Mouse (Mus musculus): ENCODE measurements around the gene Rpl36. TPM values are rescaled to one million over a fixed set of nuclear protein-coding genes. Genes with fewer than 3 reads are reported as not detected.

The Rpl36 gene
- polyA plus RNA-seq, 2 experiments: 1,322 to 1,886 TPM

DNA sequence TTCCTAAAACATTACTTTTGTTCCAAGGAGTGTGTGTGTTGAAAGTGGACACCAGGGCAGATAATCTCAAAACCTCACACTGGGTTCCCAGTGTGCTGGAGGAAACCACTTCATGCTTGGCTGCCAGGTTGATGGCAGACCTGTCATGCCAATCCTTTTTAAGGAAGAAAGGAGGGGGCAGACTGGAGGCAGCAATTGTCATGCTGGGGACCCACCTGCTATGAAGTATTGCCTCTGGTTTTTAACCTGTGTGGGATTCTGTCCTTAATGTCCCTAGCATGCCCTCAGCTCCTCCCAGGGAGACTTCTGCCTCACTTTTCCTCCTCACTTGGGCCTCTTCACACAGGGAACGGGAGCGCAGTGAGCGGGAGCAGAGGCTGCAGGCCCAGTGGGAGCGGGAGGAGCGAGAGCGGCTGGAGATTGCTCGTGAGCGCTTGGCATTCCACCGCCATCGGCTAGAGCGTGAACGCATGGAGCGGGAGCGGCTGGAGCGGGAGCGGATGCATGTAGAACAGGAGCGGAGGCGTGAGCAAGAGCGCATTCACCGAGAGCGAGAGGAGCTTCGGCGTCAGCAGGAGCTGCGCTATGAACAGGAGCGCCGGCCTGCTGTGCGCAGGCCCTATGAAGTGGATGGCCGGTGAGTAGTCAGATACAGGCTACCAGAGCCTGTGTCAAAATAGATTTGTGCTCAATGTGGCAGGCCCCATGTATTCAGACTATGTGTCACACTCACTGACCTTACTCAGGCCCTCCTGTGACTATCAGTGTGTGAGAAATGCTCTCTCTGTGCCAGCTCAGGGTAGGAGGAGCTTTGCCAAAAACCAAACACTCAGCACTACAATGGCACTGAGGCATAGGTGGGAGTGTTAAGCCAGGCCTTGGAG lies 9.8 kb upstream of the Rpl36 start:
- Histone ChIP-seq H3K4me2 (ENCODE audit: low read depth) (no peak overlapping the region), H3K9me3 (ENCODE audit: control insufficient read depth, low read length) (no peaks in the 10 kb centered on the region), H3K4me3 (ENCODE audit: insufficient read depth in 1 of 2, low read depth in 2 of 2, low read length in 2 of 2) (no peak overlapping the region), H3K9ac (replicated peaks) (no peak overlapping the region), H3K4me1 (replicated peaks; ENCODE audit: control insufficient read depth in 2 of 2, insufficient read depth in 2 of 2, low read length in 1 of 2) (no peaks in the 10 kb centered on the region), H3K27me3 (ENCODE audit: control insufficient read depth, insufficient read depth, low read length) (no peaks in the 10 kb centered on the region), H3K36me3 (replicated peaks; ENCODE audit: control insufficient read depth, insufficient read depth, low read depth) (peaks cover 81% of the 10 kb centered on the region), H3K27ac (no peak overlapping the region)
- DNase-seq (ENCODE audit: low read depth in 3 of 3, low spot score in 3 of 3): no peak
- TF ChIP-seq EP300 (IDR thresholded peaks at IDR 0.05; ENCODE audit: low read depth): no peak
- TF ChIP-seq CTCF (IDR thresholded peaks at IDR 0.05; ENCODE audit: low read depth): no peak
- 96% methylated on average over 28 of the region's 28 CpGs for WGBS (ENCODE audit: insufficient replicate concordance)
- no peak for ATAC-seq (ENCODE audit: insufficient read depth)

DNA sequence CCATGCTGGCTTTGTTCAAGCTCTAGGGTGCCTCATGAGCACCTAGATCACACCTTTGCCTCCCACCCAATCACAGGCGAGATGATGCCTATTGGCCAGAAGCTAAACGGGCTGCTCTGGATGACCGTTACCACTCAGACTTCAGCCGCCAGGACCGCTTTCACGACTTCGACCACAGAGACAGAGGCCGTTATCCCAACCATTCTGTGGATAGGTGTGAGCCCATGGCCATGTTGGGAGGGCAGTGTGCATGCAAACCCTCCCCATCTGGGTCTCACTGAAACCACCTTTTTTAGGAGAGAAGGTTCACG lies 9.2 kb upstream of the Rpl36 start:
- H3K27me3 ChIP-seq (ENCODE audit: control insufficient read depth, insufficient read depth, low read length): no peaks in the 10 kb centered on the region
- ATAC-seq (ENCODE audit: insufficient read depth) (no peak), DNase-seq (ENCODE audit: low read depth in 3 of 3, low spot score in 3 of 3) (no peak)
- no peaks in the 10 kb centered on the region for H3K9me3 ChIP-seq (ENCODE audit: control insufficient read depth, low read length)
- peaks cover 81% of the 10 kb centered on the region for H3K36me3 ChIP-seq (replicated peaks; ENCODE audit: control insufficient read depth, insufficient read depth, low read depth)
- no peak overlapping the region for H3K27ac ChIP-seq
- no peak overlapping the region for H3K4me3 ChIP-seq (ENCODE audit: insufficient read depth in 1 of 2, low read depth in 2 of 2, low read length in 2 of 2)
- no peak overlapping the region for H3K4me2 ChIP-seq (ENCODE audit: low read depth)
- no peak overlapping the region for H3K9ac ChIP-seq (replicated peaks)
- H3K4me1 ChIP-seq (replicated peaks; ENCODE audit: control insufficient read depth in 2 of 2, insufficient read depth in 2 of 2, low read length in 1 of 2): 0 out of 4 replicates have a peak, but pooled peaks cover 2% of the 10 kb centered on the region in 2 experiments
- TF ChIP-seq EP300 (IDR thresholded peaks at IDR 0.05; ENCODE audit: low read depth) (no peak), CTCF (IDR thresholded peaks at IDR 0.05; ENCODE audit: low read depth) (no peak)
- WGBS (ENCODE audit: insufficient replicate concordance): 90% methylated on average over 9 of the region's 9 CpGs

DNA sequence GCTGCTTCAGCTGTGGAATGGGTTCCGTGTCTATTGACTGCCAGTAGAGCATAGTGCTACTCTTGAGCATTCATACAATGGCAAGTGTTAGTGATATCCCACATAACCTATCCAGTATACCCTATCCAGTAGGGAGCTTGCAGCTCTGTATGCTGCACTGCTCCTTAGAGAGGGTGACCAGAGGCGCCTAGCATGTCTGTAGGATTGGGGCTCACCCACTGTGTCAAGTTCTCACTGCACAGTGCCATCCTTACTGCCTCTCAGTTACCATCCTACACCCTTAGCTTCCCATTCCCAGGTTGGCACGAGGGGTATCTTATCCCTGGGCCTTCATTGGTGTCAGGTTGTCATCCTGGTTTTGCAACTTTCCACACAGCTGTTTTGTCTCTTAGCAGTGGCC lies 8.8 kb upstream of the Rpl36 start:
- TF ChIP-seq EP300 (IDR thresholded peaks at IDR 0.05; ENCODE audit: low read depth): no peak
- no peak for TF ChIP-seq CTCF (IDR thresholded peaks at IDR 0.05; ENCODE audit: low read depth)
- 0 out of 4 replicates have a peak, but pooled peaks cover 2% of the 10 kb centered on the region in 2 experiments for H3K4me1 ChIP-seq (replicated peaks; ENCODE audit: control insufficient read depth in 2 of 2, insufficient read depth in 2 of 2, low read length in 1 of 2)
- H3K9me3 ChIP-seq (ENCODE audit: control insufficient read depth, low read length): no peaks in the 10 kb centered on the region
- no peak overlapping the region for H3K4me3 ChIP-seq (ENCODE audit: insufficient read depth in 1 of 2, low read depth in 2 of 2, low read length in 2 of 2)
- no peak for DNase-seq (ENCODE audit: low read depth in 3 of 3, low spot score in 3 of 3)
- peaks cover 78% of the 10 kb centered on the region for H3K36me3 ChIP-seq (replicated peaks; ENCODE audit: control insufficient read depth, insufficient read depth, low read depth)
- 85% methylated on average over 3 of the region's 3 CpGs for WGBS (ENCODE audit: insufficient replicate concordance)
- H3K27ac ChIP-seq: no peak overlapping the region
- ATAC-seq (ENCODE audit: insufficient read depth): no peak
- no peak overlapping the region for H3K9ac ChIP-seq (replicated peaks)
- H3K27me3 ChIP-seq (ENCODE audit: control insufficient read depth, insufficient read depth, low read length): no peaks in the 10 kb centered on the region
- no peak overlapping the region for H3K4me2 ChIP-seq (ENCODE audit: low read depth)

- Histone ChIP-seq H3K4me2 (ENCODE audit: low read depth) (no peak overlapping the region), H3K27me3 (ENCODE audit: control insufficient read depth, insufficient read depth, low read length) (no peaks in the 10 kb centered on the region), H3K9ac (replicated peaks) (no peak overlapping the region), H3K9me3 (ENCODE audit: control insufficient read depth, low read length) (no peaks in the 10 kb centered on the region), H3K4me1 (replicated peaks; ENCODE audit: control insufficient read depth in 2 of 2, insufficient read depth in 2 of 2, low read length in 1 of 2) (peaks cover 7% of the 10 kb centered on the region in 2 experiments; a peak in 3 of 4 replicates), H3K27ac (no peak overlapping the region), H3K4me3 (ENCODE audit: insufficient read depth in 1 of 2, low read depth in 2 of 2, low read length in 2 of 2) (no peak overlapping the region), H3K36me3 (replicated peaks; ENCODE audit: control insufficient read depth, insufficient read depth, low read depth) (peaks cover 68% of the 10 kb centered on the region)
- TF ChIP-seq CTCF (IDR thresholded peaks at IDR 0.05; ENCODE audit: low read depth): no peak
- no peak for TF ChIP-seq EP300 (IDR thresholded peaks at IDR 0.05; ENCODE audit: low read depth)
- no peak for DNase-seq (ENCODE audit: low read depth in 3 of 3, low spot score in 3 of 3)
- WGBS (ENCODE audit: insufficient replicate concordance): 88% methylated on average over 9 of the region's 9 CpGs
- ATAC-seq (ENCODE audit: insufficient read depth): no peak
Observed at GRCm38 (mm10) chr17:56605431-56605830, 7.8 kb upstream of the Rpl36 start.

- no peak overlapping the region for H3K27ac ChIP-seq
- no peaks in the 10 kb centered on the region for H3K27me3 ChIP-seq (ENCODE audit: control insufficient read depth, insufficient read depth, low read length)
- DNase-seq (ENCODE audit: low read depth in 3 of 3, low spot score in 3 of 3) (no peak), ATAC-seq (ENCODE audit: insufficient read depth) (no peak)
- peaks cover 48% of the 10 kb centered on the region for H3K36me3 ChIP-seq (replicated peaks; ENCODE audit: control insufficient read depth, insufficient read depth, low read depth)
- TF ChIP-seq CTCF (IDR thresholded peaks at IDR 0.05; ENCODE audit: low read depth): no peak
- TF ChIP-seq EP300 (IDR thresholded peaks at IDR 0.05; ENCODE audit: low read depth): no peak
- H3K9ac ChIP-seq (replicated peaks): no peak overlapping the region
- H3K4me2 ChIP-seq (ENCODE audit: low read depth): no peak overlapping the region
- 77% methylated on average over 3 of the region's 3 CpGs for WGBS (ENCODE audit: insufficient replicate concordance)
- no peaks in the 10 kb centered on the region for H3K9me3 ChIP-seq (ENCODE audit: control insufficient read depth, low read length)
- no peak overlapping the region for H3K4me3 ChIP-seq (ENCODE audit: insufficient read depth in 1 of 2, low read depth in 2 of 2, low read length in 2 of 2)
- H3K4me1 ChIP-seq (replicated peaks; ENCODE audit: control insufficient read depth in 2 of 2, insufficient read depth in 2 of 2, low read length in 1 of 2): peaks cover 18 to 23% of the 10 kb centered on the region in 2 experiments
Observed at GRCm38 (mm10) chr17:56607521-56608062, 5.6 kb upstream of the Rpl36 start.

Data from liver, embryonic 14.5 days (tissue).